Mouse (Mus musculus): ENCODE data around the gene Ttc13.

Ttc13 gene

DNA sequence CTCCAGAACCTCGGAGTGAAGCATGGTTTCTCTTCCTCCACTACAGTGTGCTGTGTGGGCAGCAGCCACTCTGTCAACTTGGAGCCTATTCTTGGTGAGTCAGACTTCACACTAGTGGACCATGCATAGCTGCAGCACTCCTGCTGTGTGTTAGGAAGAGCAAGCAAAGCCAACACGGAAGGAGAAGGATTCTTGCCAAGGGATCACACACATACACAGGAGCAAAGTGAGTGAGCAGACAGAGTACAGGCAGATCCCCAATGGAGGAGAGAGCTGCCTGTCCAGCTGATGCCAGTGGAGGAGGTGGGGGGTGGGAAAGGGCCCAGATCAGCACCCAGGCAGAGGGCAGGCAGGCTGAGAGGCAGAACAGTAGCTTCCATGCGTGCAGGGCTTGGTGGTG lies 19.6 kb downstream of the Ttc13 start:
- DNase-seq = no peak

DNA sequence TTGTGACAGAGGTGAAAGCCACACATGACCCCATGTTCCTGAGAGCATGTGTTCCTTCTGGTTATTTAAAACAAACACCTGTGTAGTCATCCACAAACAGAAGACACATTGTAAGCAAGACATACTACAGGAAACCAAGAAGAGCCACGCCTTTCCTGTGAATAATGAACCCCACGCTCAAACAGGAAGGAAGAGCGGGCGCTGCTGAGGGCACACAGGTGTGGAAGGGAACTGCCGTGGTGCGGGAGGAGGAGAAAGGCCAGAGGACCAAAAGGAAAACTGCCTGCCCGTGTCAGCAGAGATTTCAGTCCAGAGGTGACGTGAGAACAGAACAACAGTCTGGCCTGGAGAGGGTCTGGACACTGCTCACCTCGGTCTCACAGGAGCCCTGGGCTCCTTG lies 20.8 kb downstream of the Ttc13 start:
- no peak for DNase-seq

DNA sequence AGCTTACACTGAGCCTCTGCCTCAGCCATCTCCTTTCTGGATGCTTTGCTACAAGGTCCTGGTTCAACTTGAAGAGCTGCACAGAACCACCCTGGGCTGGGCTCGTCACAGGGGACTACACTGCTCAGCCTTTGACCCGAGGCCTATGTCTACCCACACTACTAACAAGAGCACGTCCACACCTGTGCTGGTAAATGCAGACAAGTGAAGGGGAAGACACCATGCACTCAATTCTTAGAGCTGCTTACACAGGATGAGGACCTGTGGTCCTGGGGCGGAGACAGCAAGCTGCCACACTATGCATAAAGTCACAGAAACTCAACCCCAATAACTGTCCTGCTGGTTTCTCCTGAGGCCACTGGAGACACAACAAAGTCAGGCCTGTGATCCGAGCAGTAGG lies 21.5 kb downstream of the Ttc13 start:
- DNase-seq = no peak

DNA sequence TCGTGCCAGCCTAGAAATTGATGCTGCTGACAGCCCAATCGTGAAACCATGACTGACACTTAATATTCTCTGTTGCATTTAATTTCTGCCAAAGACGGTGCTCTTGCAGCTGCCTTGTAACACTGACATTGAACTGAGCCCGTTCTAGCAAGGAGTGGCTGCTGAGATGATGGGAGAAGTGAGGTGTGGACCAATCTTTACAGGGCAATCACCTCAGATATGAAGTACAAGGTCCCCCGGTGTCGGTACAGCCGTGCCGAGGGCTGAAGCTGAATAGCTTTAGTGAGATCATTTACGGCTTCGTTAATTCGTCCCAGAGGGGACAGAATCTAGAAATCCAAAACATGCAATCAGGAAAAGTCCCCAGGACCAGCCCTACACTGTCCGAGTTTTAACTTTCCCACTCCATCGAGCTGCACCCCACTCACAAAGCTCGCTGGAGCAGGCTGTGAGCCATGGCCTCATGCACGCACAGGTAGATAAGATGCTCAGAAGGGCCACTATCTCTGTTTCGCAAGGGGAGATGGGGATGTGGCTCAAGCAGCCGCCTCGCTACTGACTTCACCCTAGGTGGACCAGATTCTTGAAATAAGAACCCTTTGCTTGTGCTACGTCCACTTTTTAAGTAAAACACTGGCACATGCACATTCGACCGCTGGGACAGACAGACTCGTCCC lies 26.2 kb downstream of the Ttc13 start:
- DNase-seq = no peak

DNA sequence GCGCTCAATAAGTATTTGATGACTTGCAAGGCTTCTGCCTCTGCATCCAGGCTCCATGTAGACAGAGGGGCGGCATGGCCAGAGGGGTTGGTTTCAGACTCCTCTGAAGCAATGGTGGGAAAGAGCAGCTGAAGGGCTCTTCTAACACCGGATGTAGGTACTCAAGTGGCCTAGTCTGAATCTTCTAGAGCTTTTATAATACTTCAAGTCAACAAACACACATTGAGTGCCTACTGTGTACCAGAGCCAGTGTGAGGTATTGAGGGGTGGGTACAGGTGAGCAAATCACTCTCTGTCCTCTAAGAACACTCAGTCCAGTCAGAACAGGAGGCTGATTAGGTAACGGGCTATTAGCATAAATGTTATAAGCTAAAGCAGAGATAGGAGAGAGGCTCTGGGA lies 30.1 kb downstream of the Ttc13 start:
- no peak for DNase-seq

DNA sequence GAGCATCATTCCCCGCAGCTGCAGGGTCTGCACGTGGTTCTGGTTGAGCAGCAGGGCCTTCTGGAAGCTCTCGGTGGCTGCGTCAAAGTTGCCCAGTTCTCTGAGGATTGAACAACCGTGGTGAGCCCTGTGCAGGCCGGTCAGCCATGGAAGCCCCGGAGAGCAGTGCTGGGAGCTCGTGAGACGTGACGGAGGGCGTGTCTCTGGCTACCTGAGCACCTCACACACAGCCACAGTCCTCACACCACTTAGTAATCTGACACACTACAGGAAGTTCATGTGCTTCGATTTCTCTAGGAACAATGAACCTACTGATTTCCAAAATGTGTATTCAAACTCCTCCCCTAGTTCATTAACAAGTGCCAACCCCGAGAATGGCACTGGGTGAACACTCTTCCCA lies 32.9 kb downstream of the Ttc13 start:
- no peak for DNase-seq

DNA sequence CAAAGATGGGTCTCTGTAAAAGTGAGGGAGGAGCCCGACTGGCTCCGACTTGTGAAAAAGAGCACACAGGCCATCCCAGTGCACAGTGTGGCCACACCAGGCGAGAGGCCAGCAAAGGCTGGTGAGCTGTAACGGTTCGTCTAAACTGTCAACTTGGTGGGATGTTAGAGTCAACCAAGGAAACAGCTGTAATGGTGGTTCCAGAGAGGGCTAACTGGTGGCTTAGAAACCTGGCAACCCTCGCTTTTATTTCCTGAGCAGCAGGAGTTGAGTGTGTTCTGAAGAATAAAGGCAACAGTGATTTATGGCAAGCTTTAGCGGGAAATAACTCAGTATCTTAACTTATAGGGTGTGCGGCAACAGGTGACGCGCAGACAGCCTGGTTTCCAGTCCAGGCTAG lies 39.6 kb downstream of the Ttc13 start:
- DNase-seq = no peak

DNA sequence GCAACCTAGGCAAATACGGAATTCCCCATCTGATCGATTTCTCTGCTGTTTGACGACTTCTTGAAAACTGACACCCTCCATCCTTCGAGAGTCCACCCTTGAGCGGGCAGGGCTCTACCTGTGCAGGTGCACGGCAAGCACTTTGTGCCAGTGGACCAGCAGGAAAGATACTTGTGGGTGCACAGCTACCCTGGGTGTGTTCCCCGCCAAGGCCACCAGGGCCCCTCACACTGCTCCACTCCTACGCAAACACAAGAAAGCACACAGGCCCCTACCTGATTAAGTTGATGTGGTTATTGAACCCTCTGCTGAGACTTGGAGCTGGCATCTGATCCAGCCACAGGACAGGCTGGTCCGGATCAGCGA lies 40.0 kb downstream of the Ttc13 start:
- DNase-seq = no peak

DNA sequence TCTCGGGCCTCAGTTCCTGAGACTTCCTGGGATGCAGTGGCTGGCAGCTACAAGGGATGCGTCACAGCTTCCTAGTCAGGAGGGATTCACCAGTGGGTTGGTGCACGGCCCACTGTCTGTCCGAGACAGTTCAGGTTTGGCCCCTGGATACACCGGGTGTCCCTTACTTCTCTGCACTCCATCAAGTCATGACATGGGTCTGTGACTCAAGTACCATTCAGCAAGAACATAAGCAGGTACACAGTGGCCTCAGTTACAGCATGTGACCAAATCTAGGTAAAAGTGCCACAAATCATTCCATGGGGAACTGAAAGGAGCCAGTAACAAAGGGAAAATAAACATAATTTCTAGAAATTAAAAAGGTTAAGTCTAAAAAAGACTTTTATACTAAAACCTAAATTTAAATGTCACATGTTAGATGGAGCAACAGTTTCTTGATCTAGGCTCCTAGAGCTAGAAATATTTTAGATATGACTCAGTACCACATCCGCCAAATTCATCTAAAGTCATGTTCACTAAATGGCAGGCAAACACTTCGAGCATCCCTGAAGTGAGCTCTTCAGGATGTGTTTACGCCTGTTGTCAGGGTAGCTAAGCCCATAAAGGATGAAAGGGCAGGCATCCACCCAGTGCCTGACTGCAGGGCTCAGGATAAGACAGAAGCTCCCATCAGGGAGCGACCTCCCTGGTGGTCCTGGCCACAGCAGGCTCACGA lies 40.5 kb downstream of the Ttc13 start:
- DNase-seq = no peak

DNA sequence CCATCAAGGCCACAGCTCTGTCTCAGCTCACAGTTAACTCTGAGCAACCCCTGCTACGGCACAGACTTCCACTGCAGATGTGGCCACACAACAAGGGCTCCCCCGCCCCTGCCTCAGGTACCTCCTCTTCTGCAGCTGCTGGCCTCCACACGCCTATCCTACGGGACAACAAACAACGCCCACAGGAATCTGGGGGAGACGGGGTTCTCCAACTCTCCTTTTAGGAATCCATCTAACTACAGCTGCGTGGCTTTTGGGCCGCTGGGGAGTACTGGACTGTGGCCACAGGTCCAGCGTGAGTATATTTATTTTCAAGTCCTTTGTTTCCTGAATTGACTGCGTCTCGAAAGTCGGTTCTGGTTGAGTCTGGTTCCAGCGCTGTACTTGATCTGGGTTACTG lies 43.5 kb downstream of the Ttc13 start:
- no peak for DNase-seq

DNA sequence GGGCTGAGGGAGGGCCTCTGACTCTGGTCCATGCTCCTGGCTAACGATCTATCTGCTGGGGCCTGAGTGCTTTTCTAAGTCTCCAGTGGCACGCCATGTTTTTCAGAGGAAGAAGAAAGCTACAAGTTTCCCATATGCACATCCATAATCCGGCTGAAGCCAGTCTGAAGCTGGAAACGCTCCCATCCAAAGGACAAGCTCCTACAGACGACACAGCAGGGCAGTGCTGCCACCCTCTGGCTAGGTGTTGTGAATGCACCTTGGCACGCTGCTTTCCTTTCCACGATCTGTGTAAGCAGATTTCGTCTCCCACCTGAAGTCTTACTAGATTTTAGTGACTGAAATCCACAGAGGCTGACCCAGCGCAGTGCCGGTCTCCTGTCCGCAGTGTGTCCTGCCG lies 44.3 kb downstream of the Ttc13 start:
- peak; percentile 82 to 90 for DNase-seq

DNA sequence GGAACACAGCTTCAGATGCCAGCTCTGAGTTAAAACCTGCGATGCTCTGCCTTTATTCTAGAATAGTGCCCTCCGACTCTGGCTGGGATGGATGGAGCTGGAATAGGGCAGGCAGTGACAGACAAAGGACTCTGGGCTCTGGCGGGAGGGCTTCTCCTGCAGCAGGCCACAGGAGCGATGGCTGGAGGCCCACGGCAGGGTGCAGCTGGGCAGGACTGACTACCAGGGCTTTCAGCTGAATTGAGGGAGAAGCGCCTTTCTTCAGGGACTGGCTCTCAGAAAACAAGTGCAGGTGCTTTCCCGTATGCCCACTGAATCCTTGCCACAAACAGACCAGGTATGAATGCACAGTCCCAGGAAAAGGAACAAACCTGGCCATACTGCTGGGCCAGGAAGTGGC lies 44.7 kb downstream of the Ttc13 start:
- DNase-seq = no peak

DNA sequence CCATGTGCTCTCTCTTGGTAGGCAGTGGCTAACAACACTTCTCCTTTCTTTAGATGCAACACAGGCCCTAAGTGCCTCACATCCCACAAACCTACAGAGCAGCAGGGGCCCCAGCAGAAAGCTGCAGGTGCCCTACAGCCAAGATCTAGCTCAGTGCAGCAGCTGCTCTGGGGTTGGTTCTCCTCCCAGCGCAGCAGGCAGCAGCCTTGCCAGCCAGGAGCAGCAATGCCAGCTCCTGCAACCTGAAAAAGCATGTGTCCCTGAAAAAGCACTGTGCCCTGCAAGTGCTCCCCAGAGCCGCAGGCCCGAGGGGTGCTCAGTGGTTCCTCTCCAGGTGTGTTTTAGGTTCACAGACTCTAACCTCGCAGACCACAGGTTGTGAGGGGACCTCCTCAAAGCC lies 45.1 kb downstream of the Ttc13 start:
- DNase-seq = no peak

DNA sequence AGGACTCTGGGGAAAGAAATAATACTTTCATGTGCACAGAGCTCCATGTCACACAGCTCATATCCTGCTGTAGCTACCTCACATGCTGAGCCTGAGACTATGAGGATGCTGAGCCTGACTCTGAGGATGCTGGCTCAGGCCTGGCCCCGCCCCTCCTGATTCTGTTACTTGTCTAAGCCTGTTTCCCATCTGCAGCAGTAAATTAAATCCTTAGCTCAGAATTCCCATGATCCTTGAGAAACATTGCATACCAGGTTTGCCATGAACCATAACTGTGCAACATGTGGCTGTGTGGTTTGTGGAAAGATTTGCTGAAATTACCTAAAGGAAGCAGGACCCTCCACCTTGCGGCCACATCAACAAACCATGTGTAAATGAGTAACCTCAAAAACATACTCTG lies 49.4 kb downstream of the Ttc13 start:
- no peak for DNase-seq

DNA sequence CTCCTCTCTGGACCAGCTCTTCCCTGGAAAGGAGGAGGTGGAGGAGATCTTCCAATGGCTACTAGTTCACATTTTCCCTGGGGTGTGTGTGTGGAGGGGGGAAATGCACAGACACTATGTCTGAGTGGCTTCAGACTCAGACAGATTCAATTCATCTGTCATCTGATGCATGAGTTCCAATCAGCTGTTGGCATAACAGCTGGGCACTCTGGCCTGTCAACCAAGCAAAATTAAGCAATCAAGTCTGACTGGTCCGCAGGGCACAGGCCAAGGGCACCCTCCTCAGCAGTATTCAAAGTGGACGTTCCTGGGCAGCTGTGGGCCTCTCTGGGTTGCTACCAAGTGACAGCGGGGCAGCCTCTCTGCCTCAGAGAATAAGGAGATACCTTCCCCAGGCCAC lies 53.0 kb downstream of the Ttc13 start:
- DNase-seq = no peak

DNA sequence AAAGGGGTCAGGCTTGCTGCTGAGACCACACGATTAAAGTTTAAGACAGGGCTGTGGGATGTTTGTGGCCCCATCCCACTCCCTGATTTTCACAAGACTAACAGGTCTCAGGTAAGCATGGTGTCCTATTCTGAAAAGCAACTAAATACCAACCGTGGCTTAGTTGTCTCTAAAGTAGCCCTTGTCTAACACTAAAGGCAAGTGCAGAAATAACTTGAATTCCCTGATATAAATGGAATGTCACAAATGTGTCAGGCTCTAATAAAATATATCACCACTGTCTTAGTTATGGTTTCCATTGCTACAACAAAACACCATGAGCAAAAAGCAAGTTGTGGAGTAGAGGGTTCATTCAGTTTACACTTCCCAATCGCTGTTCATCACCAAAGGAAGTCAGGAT lies 57.4 kb downstream of the Ttc13 start:
- no peak for DNase-seq

DNA sequence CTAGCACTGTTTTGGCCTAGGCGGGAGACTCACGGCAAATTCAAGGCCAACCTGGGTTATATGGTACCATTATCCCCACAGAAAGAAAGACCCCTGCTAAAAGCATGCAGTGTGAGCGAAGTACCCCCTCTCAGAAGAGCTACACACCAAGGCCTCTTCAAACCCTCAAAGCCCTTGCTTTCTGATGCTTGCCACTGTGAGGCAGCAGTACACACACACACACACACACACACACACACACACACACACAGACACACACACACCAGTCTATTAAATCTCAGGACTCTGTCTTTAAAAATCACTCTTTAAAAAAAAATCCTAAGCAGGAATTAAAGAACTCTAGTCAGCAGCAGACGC lies 57.9 kb downstream of the Ttc13 start:
- peak in 1 of 2 experiments; percentile 19 for DNase-seq

DNA sequence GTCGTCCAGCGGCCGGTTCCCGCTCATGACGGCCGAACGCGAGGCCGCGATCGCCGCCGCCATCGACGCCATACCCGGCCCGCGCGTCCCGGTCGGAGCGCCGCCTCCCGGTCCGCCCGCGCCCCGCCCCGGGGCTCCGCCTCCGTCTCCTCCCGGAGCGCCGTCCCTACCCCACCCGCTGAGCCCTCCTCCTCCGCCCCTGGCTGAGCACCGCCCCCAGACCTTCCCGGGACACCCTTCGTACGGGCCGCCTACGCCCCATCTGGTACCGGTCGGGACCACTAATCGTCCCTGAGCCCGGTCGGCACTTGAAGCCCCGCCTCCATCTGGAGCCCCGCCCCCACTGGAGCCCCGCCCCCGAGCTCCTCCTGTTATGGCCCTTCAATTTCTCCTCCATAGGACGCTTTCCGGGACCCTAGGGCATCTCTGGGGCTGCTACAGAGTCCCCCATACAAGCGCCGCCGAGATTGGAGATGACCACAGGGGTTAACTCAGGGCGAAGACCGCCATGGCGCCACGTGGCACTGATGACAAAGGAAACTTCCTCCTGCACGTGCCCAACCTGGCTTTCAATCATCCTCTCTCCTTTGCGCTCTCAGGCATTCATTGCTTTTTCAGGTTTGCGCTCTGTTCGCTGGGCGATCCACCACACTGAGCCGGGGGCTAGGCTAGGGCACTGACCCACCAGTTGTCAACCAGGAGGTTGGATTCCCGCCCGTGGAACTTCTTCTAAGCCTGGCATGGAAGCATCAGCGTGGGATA lies 58.5 kb downstream of the Ttc13 start, which contains the start of gene 2310022B05Rik:
Gene 2310022B05Rik (minus strand): TSS at position 258 of the 762 bp plus-strand sequence.
- DNase-seq = peak; percentile 92 to 94

DNA sequence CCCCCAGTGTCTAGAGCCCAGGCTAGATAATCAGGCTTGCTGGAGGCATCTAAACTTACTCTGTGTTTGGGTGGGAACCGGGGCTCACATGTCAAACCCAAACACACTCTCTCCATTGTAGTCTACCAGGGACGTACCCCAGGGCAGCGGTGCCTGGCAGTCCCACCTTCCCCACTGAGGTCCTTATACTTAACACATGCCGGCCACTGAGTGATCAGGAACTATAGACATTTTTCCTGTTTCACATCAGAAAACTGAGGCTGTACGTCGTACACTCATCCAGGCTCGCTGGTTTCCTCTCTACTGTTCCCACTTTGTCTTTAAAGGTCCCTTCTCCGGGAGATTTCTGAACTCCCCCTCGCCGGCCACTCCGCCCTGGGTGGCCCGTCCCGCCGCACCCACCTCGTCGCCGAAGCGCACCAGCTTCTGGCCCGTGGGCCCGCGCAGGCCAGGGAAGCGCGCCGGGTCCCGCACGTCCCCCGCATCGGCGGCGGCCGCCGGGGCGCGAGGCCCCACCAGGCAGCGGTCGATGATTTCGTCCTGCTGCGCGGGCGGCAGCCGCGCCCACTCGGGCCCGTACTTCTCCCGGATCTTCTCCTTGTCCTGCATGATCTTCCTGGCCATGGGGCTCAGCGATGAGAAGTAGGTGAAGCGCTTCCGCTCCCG lies 59.2 kb downstream of the Ttc13 start:
- DNase-seq = peak in 1 of 2 experiments; percentile 19

DNA sequence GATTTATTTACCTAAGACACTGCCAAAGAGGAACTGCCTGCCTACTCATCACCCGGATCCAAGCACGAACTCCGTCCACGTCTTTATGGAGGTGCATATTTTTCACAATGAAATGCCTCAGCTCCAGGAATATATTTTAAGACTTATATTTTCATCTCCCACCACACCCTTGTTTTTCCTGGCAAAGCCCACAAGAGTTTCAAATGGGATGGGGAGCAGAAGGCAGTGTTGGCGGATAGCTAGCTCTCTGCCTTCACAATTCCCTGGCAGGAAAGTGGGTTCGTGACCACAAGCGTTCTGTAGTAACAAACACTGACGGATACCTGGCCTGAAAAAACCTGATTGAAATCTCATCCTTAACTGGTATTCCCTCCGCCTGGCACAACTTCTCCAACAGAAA lies 60.0 kb downstream of the Ttc13 start:
- peak; percentile 11 to 19 for DNase-seq

DNA sequence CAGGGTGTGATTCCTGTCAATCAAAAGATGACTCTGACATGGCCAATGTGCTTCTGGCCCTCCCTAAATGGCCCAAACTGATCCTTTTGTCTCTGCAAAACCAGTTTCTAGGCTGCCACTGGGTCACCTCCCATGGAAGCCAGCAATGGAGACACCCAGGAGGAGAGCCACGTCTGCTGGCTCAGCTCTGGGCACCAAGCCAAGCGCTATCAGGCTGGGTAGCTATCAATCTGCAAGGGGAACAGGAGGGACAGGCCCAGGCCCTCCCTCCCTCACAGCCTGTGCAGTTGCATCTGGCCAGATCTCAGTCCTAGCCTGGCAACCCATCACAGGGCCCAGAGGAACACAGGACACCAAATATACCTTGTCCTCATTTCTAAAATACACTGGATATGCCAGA lies 63.4 kb downstream of the Ttc13 start:
- peak; percentile 62 to 72 for DNase-seq

DNA sequence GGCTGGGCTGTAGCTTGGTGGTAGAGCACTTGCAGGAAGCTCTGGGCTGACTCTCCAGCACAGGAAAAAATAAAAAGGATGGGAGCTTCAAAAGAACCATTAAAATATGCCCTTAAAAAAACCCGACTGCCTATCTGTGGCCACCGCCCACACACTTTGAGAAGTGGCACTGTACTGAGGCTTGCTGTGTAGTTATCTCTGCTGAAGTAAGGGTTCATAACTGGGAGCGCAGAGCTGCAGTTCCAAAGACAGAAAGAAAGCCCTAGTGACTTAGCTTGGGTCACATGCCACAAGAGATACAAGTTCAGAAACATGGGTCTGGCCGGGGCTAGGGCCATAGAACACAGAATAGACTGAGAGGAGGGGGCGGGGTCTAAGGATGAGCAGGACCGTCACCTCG lies 63.8 kb downstream of the Ttc13 start:
- no peak for DNase-seq

All from kidney, postnatal 36 days (tissue).